In the genomic region with DNA sequence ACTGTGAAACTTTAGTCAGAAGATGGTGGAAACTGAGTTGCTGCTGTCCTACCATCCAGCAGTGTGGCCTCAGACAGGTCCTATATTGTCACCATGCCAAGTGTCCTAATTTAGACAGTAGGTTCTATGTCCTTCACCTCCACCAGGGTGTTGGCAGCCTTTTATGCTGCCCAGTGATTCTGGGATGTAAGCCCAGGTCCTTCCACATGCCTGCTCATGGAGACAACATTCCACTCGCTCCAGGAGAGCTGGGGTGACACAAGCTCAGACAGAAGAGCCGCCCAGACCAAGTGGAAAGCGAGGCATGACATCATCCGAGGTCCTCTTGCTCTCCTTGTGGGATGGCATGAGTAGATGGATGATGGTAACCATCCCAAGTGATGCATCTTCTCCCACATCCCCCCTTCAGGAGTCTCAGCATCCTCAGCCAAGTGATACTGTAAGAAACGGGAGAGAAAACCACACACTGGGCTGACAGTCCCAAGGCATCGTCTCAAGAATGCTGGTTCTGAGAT, we compare ENCODE assay signal across 18 mouse cellular contexts. TPM values are rescaled to one million over a fixed set of nuclear protein-coding genes. Genes with fewer than 3 reads are reported as not detected.
A peak's percentile ranks its signal among the peaks of the same experiment; 100 is the strongest.
DNase-seq lines count a peak whose midpoint lies in the region; ATAC-seq and TF ChIP-seq lines count a peak whose summit lies in the region.
"Had no signal": no experiment of that assay in that cellular context is flagged by ENCODE, and none has a peak within 500 bp of the region (broad histone marks: within the 10 kb centered on the region; RNA-seq: fewer than 3 reads in every experiment).

No protein-coding gene starts in this region.

- no peak overlapping the region for H3K9ac ChIP-seq in hindbrain, embryonic 15.5 days
- no peak overlapping the region for H3K9ac ChIP-seq in hindbrain, embryonic 12.5 days

- no peaks in the 10 kb centered on the region for H3K27me3 ChIP-seq in hindbrain, embryonic 15.5 days
- H3K27me3 ChIP-seq in hindbrain, embryonic 12.5 days: no peaks in the 10 kb centered on the region
- H3K27me3 ChIP-seq in cerebellum, adult 2 months (ENCODE audit: control insufficient read depth, insufficient read depth, low read length): no peaks in the 10 kb centered on the region

- DNase-seq in cerebellum, adult 2 months: peak; percentile 80 to 91
- DNase-seq in heart, adult 8-10 months (ENCODE audit: low spot score): peak; percentile 57
- peak; percentile 26 to 58 for DNase-seq in heart, postnatal 14 days
- DNase-seq in natural killer cell, adult 2 months (ENCODE audit: low spot score in 2 of 2): no peak
- no peak for DNase-seq in kidney, adult 18-20 months
- DNase-seq in lung, postnatal 10 days: no peak
- DNase-seq: kidney, adult 8-10 months had no signal

- no peaks in the 10 kb centered on the region for H3K9me3 ChIP-seq in hindbrain, embryonic 15.5 days
- H3K9me3 ChIP-seq in hindbrain, embryonic 12.5 days (replicated peaks): no peaks in the 10 kb centered on the region
- H3K9me3 ChIP-seq: G1E had no signal

- no peak overlapping the region for H3K4me3 ChIP-seq in hindbrain, embryonic 15.5 days
- no peak overlapping the region for H3K4me3 ChIP-seq in hindbrain, embryonic 12.5 days
- no peak overlapping the region for H3K4me3 ChIP-seq in cerebellum, adult 2 months (replicated peaks; ENCODE audit: insufficient read depth, low read depth, low read length)

- no peak for TF ChIP-seq POLR2A in cerebellum, adult 2 months (IDR thresholded peaks at IDR 0.05; ENCODE audit: borderline replicate concordance, insufficient read depth, low read length)

- peaks cover 17% of the 10 kb centered on the region for H3K36me3 ChIP-seq in hindbrain, embryonic 15.5 days
- H3K36me3 ChIP-seq in hindbrain, embryonic 12.5 days: peaks cover 29% of the 10 kb centered on the region

- H3K4me1 ChIP-seq in hindbrain, embryonic 15.5 days (replicated peaks): no peaks in the 10 kb centered on the region
- H3K4me1 ChIP-seq in hindbrain, embryonic 12.5 days: no peaks in the 10 kb centered on the region
- H3K4me1 ChIP-seq in cerebellum, adult 2 months (ENCODE audit: control insufficient read depth, insufficient read depth, low read length): peaks cover 28% of the 10 kb centered on the region

- TF ChIP-seq CTCF in cerebellum, adult 2 months (IDR thresholded peaks at IDR 0.05; ENCODE audit: borderline replicate concordance, insufficient read depth, low read depth, low read length): peak; percentile 11; the same call in 1 of the 2 replicates

- intact Hi-C loops in heart, postnatal 14 days (cut with DNase I): no loop called here

- 0 out of 2 replicates have a peak, but pooled peaks have one; percentile 24 for ATAC-seq in hindbrain, embryonic 15.5 days (ENCODE audit: low FRiP score, low read depth)
- ATAC-seq in hindbrain, embryonic 12.5 days (ENCODE audit: low FRiP score): no peak
- ATAC-seq: activated CD4-positive, CD25-positive, alpha-beta regulatory T cell, adult 4 months had no signal

- H3K4me2 ChIP-seq in hindbrain, embryonic 15.5 days: no peak overlapping the region
- no peak overlapping the region for H3K4me2 ChIP-seq in hindbrain, embryonic 12.5 days (replicated peaks)

- 85% methylated on average over 6 of the region's 6 CpGs for WGBS in hindbrain, embryonic 15.5 days
- 92% methylated on average over 6 of the region's 6 CpGs for WGBS in hindbrain, embryonic 12.5 days
- 15% methylated on average over 6 of the region's 6 CpGs for WGBS in cerebellum, adult 2 months

- H3K27ac ChIP-seq in hindbrain, embryonic 15.5 days (replicated peaks): no peak overlapping the region
- no peak overlapping the region for H3K27ac ChIP-seq in hindbrain, embryonic 12.5 days
- peak overlapping the region; percentile 45 for H3K27ac ChIP-seq in cerebellum, adult 2 months (ENCODE audit: insufficient read depth, low read length)
- H3K27ac ChIP-seq: macrophage had no signal

RNA-seq across cellular contexts. Expression of a gene that starts 24.7 kb away (rescaled TPM):
- 0.05 TPM in 1 of 2 replicates, not detected in the other for polyA plus RNA-seq in hindbrain, embryonic 15.5 days (2015; fragmentation: Nextera tagmentation; extraction: Ambion mirVana)
- 0.09 and 0.10 TPM in 2 replicates for polyA plus RNA-seq in hindbrain, embryonic 12.5 days (2016; fragmentation: Nextera tagmentation; extraction: Ambion mirVana)
- not detected in 2 replicates for polyA plus RNA-seq in cerebellum, adult 2 months (2012; rRNA removed)
- under 1 TPM in 2 of 4 experiments, not detected in 2; 0.09 to 0.14 TPM for total RNA-seq in heart, adult 8-10 months (2022)
- under 1 TPM; 0.12 to 0.93 TPM for total RNA-seq in heart, postnatal 14 days (2021)
- total RNA-seq: granulocyte monocyte progenitor cell, adult 5-6 weeks; layer of hippocampus, adult 18-20 months; left cerebral cortex, postnatal 25 days; neutrophil, adult 5-6 weeks had no signal
- polyA plus RNA-seq: C2C12; G1E; liver, embryonic 16.5 days; macrophage had no signal

Comparison
In these comparisons a context has a peak if more than half of its experiments do, and no peak if none do; other contexts are left out.
1. DNase-seq: peak in cerebellum, adult 2 months (2 of 2), heart, adult 8-10 months (single experiment) and heart, postnatal 14 days (2 of 2); none in natural killer cell, adult 2 months (0 of 2), kidney, adult 18-20 months (single experiment) and lung, postnatal 10 days (single experiment).